Mouse (Mus musculus): ENCODE measurements around the gene Ankrd23. TPM values are rescaled to one million over a fixed set of nuclear protein-coding genes. Genes with fewer than 3 reads are reported as not detected.

Ankrd23 gene
- total and polyA plus RNA-seq, 3 experiments = 310 to 397 (median 338) TPM

DNA sequence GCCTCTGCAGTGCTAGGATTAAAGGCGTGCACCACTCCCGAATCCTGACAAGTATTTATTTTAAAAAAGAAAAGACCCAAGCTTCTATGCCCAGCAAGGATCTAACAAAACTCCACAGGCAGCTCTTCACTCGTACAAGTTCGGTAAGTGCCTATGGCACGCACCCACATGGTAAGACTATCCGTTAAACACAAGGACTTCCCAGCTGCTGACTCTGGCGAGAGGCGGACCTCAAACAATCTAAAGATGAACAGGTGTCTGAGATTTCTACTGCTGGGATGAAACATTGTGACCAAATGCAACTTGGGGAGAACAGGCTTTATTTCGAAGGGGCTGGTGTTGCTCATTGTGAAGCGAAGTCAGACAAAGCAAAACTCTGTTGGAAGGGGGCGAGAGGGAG, 3.4 kb upstream of the Ankrd23 start:
- TF ChIP-seq POLR2A (IDR thresholded peaks at IDR 0.05; ENCODE audit: insufficient read depth, low read depth, low read length) = no peak
- Histone ChIP-seq H3K4me3 (no peak overlapping the region), H3K4me1 (ENCODE audit: control insufficient read depth, insufficient read depth, low read length) (peaks cover 3% of the 10 kb centered on the region; the same call in 1 of the 2 replicates), H3K36me3 (ENCODE audit: control insufficient read depth, insufficient read depth, low read length) (no peaks in the 10 kb centered on the region), H3K79me2 (replicated peaks; ENCODE audit: control insufficient read depth, insufficient read depth, low read length) (no peaks in the 10 kb centered on the region), H3K27ac (peak overlapping the region; percentile 68), H3K27me3 (ENCODE audit: control insufficient read depth, insufficient read depth, low read length) (no peaks in the 10 kb centered on the region), H3K9ac (ENCODE audit: low read depth, low read length) (no peak overlapping the region)
- intact Hi-C loops (cut with DNase I) = no loop called here
- no peak for DNase-seq
- WGBS = 94% methylated on average over 11 of the region's 11 CpGs

DNA sequence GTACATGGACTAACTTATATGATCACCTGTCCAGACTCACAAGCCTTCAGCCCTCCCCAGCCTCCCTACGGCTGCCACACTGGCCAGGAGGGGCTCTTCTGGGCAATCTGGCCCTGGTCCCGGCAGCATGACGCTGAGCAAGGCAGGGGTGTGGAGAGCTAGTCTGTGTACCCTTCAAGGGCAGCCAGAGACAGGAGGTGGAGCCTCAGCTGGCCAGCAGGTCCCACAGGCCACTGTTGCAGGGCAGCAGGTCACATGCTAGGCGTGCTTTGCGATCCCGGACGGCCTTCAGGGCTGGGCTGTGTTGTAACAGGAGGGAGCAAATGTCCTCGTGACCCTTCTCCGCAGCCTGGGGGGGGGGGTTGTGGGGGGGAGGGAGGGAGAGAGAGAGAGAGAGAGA, 2.5 kb upstream of the Ankrd23 start, which contains the start of gene Gm42417:
TSS of gene Gm42417 (minus strand) at position 244 of the 400 bp plus-strand sequence.
- no peak within 1 kb of the TSS for H3K9ac ChIP-seq (ENCODE audit: low read depth, low read length)
- no peak within 1 kb of the TSS for H3K4me3 ChIP-seq
- H3K36me3 ChIP-seq (ENCODE audit: control insufficient read depth, insufficient read depth, low read length) = no peaks in the 10 kb centered on the region
- intact Hi-C loops (cut with DNase I) = no loop called here
- no peaks in the 10 kb centered on the region for H3K79me2 ChIP-seq (replicated peaks; ENCODE audit: control insufficient read depth, insufficient read depth, low read length)
- H3K27ac ChIP-seq = peak within 1 kb of the TSS; percentile 75
- TF ChIP-seq EP300 (IDR thresholded peaks at IDR 0.05; ENCODE audit: insufficient read depth, low read depth, low read length) (peak; percentile 88), POLR2A (IDR thresholded peaks at IDR 0.05; ENCODE audit: insufficient read depth, low read depth, low read length) (no peak)
- DNase-seq = peak; percentile 77 to 88
- peaks cover 3% of the 10 kb centered on the region; the same call in 1 of the 2 replicates for H3K4me1 ChIP-seq (ENCODE audit: control insufficient read depth, insufficient read depth, low read length)
- H3K27me3 ChIP-seq (ENCODE audit: control insufficient read depth, insufficient read depth, low read length) = no peaks in the 10 kb centered on the region
- WGBS = 55% methylated on average over 9 of the region's 9 CpGs

DNA sequence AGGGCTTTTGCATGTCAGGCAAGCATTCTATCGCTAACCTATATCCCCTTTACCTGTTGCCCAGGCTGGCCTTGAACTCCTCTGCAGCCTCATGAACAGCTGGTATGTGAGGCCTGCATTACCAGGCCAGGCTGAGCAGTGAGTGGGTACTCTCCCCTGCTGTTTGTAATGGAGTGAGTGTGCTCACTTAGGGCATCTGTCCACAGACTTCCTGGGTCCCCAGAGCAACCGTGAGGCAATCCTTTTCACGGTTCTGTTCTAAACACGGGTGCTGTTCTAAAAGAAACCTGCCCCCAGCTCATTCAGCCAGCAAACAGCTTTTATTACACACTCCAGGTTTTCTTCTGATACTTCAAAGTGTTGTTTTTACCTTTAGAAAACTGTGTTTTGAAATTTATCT, 2.0 kb upstream of the Ankrd23 start:
- 60% methylated on average over 4 of the region's 4 CpGs for WGBS
- DNase-seq = no peak
- no peaks in the 10 kb centered on the region for H3K27me3 ChIP-seq (ENCODE audit: control insufficient read depth, insufficient read depth, low read length)
- no peak overlapping the region for H3K4me3 ChIP-seq
- TF ChIP-seq POLR2A (IDR thresholded peaks at IDR 0.05; ENCODE audit: insufficient read depth, low read depth, low read length) (no peak), EP300 (IDR thresholded peaks at IDR 0.05; ENCODE audit: insufficient read depth, low read depth, low read length) (no peak), CTCF (IDR thresholded peaks at IDR 0.05) (no peak)
- intact Hi-C loops (cut with DNase I) = no loop called here
- peak overlapping the region; percentile 75 for H3K27ac ChIP-seq
- H3K79me2 ChIP-seq (replicated peaks; ENCODE audit: control insufficient read depth, insufficient read depth, low read length) = no peaks in the 10 kb centered on the region
- peaks cover 3% of the 10 kb centered on the region; the same call in 1 of the 2 replicates for H3K4me1 ChIP-seq (ENCODE audit: control insufficient read depth, insufficient read depth, low read length)
- H3K36me3 ChIP-seq (ENCODE audit: control insufficient read depth, insufficient read depth, low read length) = no peaks in the 10 kb centered on the region
- H3K9ac ChIP-seq (ENCODE audit: low read depth, low read length) = no peak overlapping the region

DNA sequence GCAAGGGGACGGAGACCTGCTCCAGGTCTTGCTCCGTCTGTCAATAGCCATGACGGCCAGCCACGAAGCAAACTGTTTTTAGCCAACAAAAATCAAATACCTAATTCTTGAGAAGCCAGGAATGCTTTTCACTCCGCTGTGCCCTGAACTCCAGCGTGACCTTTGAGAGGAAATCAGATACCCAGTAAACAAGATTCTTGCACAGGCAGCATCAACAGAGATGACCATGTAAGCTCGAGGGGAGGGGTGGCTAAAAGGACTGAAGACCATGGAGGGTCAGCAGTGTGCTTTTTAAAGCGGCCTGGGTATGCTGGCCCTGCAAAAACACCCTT, 320 bp downstream of the Ankrd23 start:
- intact Hi-C loops (cut with DNase I) = no loop called here
- DNase-seq = no peak
- Histone ChIP-seq H3K9ac (ENCODE audit: low read depth, low read length) (no peak overlapping the region), H3K27ac (peak overlapping the region; percentile 89), H3K27me3 (ENCODE audit: control insufficient read depth, insufficient read depth, low read length) (no peaks in the 10 kb centered on the region), H3K36me3 (ENCODE audit: control insufficient read depth, insufficient read depth, low read length) (no peaks in the 10 kb centered on the region), H3K79me2 (replicated peaks; ENCODE audit: control insufficient read depth, insufficient read depth, low read length) (no peaks in the 10 kb centered on the region), H3K4me3 (no peak overlapping the region), H3K4me1 (ENCODE audit: control insufficient read depth, insufficient read depth, low read length) (peaks cover 5% of the 10 kb centered on the region; the same call in 1 of the 2 replicates)
- 47% methylated on average over 8 of the region's 8 CpGs for WGBS
- TF ChIP-seq EP300 (IDR thresholded peaks at IDR 0.05; ENCODE audit: insufficient read depth, low read depth, low read length) = 0 out of 2 replicates have a peak, but pooled peaks have one; percentile 3
- TF ChIP-seq POLR2A (IDR thresholded peaks at IDR 0.05; ENCODE audit: insufficient read depth, low read depth, low read length) = no peak
- TF ChIP-seq CTCF (IDR thresholded peaks at IDR 0.05) = no peak

- Histone ChIP-seq H3K27me3 (ENCODE audit: control insufficient read depth, insufficient read depth, low read length) (no peaks in the 10 kb centered on the region), H3K79me2 (replicated peaks; ENCODE audit: control insufficient read depth, insufficient read depth, low read length) (no peaks in the 10 kb centered on the region)
- 61% methylated on average over 11 of the region's 11 CpGs for WGBS
Observed at GRCm38 (mm10) chr1:36535477-36536396, 946 bp downstream of the Ankrd23 start.

GRCm38 (mm10) chr1:36534595-36535058, 2.1 kb downstream of the Ankrd23 start:
- H3K4me3 ChIP-seq = peak overlapping the region; percentile 41
- H3K27me3 ChIP-seq (ENCODE audit: control insufficient read depth, insufficient read depth, low read length) = no peaks in the 10 kb centered on the region
- peak overlapping the region; percentile 89 for H3K27ac ChIP-seq
- 53% methylated on average over 6 of the region's 6 CpGs for whole genome bisulfite sequencing
- DNase-seq = peak in 1 of 2 experiments; percentile 56
- TF ChIP-seq EP300 (IDR thresholded peaks at IDR 0.05; ENCODE audit: insufficient read depth, low read depth, low read length) (peak; percentile 5; the same call in 1 of the 2 replicates), POLR2A (IDR thresholded peaks at IDR 0.05; ENCODE audit: insufficient read depth, low read depth, low read length) (no peak), CTCF (IDR thresholded peaks at IDR 0.05) (peak; percentile 54)
- H3K9ac ChIP-seq (ENCODE audit: low read depth, low read length) = peak overlapping the region; percentile 59
- intact Hi-C loops (cut with DNase I) = no loop called here
- no peaks in the 10 kb centered on the region for H3K79me2 ChIP-seq (replicated peaks; ENCODE audit: control insufficient read depth, insufficient read depth, low read length)
- H3K36me3 ChIP-seq (ENCODE audit: control insufficient read depth, insufficient read depth, low read length) = no peaks in the 10 kb centered on the region
- H3K4me1 ChIP-seq (ENCODE audit: control insufficient read depth, insufficient read depth, low read length) = peaks cover 5% of the 10 kb centered on the region; the same call in 1 of the 2 replicates

More at GRCm38 (mm10) chr1:36535477-36536396, 946 bp downstream of the Ankrd23 start:
- peak overlapping the region; percentile 41 for H3K4me3 ChIP-seq
- peaks cover 5% of the 10 kb centered on the region; the same call in 1 of the 2 replicates for H3K4me1 ChIP-seq (ENCODE audit: control insufficient read depth, insufficient read depth, low read length)
- peak; percentile 70 for TF ChIP-seq POLR2A (IDR thresholded peaks at IDR 0.05; ENCODE audit: insufficient read depth, low read depth, low read length)
- peak; percentile 44; the same call in 1 of the 2 replicates for TF ChIP-seq EP300 (IDR thresholded peaks at IDR 0.05; ENCODE audit: insufficient read depth, low read depth, low read length)
- no peak for TF ChIP-seq CTCF (IDR thresholded peaks at IDR 0.05)
- peak; percentile 73 to 83 for DNase-seq
- peak overlapping the region; percentile 59 for H3K9ac ChIP-seq (ENCODE audit: low read depth, low read length)
- intact Hi-C loops (cut with DNase I) = no loop called here
- no peaks in the 10 kb centered on the region for H3K36me3 ChIP-seq (ENCODE audit: control insufficient read depth, insufficient read depth, low read length)
- H3K27ac ChIP-seq = peak overlapping the region; percentile 89
